Comparison of ENCODE assay signal across 11 mouse cellular contexts in the genomic region with DNA sequence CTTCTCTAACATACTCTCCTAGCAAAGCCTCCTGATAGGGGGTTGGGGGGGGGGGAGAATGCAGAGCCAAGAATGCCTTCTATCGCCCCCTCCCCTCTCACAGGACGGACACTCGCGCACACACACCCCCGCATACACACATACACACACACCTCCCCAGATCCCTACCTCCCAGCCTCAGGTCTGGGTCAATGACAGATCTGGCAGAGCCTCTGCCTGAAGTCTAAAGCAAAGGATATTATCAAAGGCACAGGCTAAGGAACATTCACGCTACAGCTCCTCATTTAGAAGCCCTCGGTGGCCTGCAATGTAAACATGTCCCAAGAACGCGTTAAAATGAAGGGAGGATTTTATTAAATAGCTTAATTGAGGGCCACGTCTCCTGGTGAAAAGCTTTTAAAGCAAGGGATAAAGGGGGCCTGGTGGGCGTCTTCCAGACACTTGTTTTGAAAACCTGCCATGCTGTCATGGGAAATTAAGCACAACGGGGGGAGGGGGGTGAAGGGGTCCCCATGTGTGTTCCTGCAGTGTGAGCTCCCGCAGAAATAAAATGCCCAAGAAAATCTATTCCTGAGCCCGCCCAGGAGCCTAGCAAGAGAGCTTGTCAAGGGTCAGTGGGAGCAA. TPM values are rescaled to one million over a fixed set of nuclear protein-coding genes. Genes with fewer than 3 reads are reported as not detected.
A peak's percentile ranks its signal among the peaks of the same experiment; 100 is the strongest.
DNase-seq lines count a peak whose midpoint lies in the region; ATAC-seq and TF ChIP-seq lines count a peak whose summit lies in the region.
"Had no signal": no experiment of that assay in that cellular context is flagged by ENCODE, and none has a peak within 500 bp of the region (broad histone marks: within the 10 kb centered on the region; RNA-seq: fewer than 3 reads in every experiment).

No protein-coding gene starts in this region.

- H3K4me3 ChIP-seq in heart, embryonic 16.5 days (ENCODE audit: low read length), result no peak overlapping the region
- no peak overlapping the region for H3K4me3 ChIP-seq in midbrain, embryonic 12.5 days
- no peak overlapping the region for H3K4me3 ChIP-seq in midbrain, postnatal 0 days (ENCODE audit: low read depth, low read length)
- H3K4me3 ChIP-seq in hindbrain, embryonic 15.5 days, result no peak overlapping the region
- H3K4me3 ChIP-seq in stomach, embryonic 15.5 days (replicated peaks), result no peak overlapping the region

- H3K27ac ChIP-seq in heart, embryonic 16.5 days (ENCODE audit: low read length), result peak overlapping the region; percentile 8
- no peak overlapping the region for H3K27ac ChIP-seq in midbrain, embryonic 12.5 days (replicated peaks)
- no peak overlapping the region for H3K27ac ChIP-seq in midbrain, postnatal 0 days (ENCODE audit: low read depth, low read length)
- no peak overlapping the region for H3K27ac ChIP-seq in hindbrain, embryonic 15.5 days (replicated peaks)
- H3K27ac ChIP-seq in stomach, embryonic 15.5 days, result 0 out of 2 replicates have a peak overlapping the region, but pooled peaks have one; percentile 18

- H3K36me3 ChIP-seq in heart, embryonic 16.5 days (ENCODE audit: control insufficient read depth, insufficient read depth), result peaks cover 5% of the 10 kb centered on the region
- no peaks in the 10 kb centered on the region for H3K36me3 ChIP-seq in midbrain, embryonic 12.5 days
- H3K36me3 ChIP-seq in midbrain, postnatal 0 days (ENCODE audit: insufficient read depth, low read length), result no peaks in the 10 kb centered on the region
- no peaks in the 10 kb centered on the region for H3K36me3 ChIP-seq in hindbrain, embryonic 15.5 days
- no peaks in the 10 kb centered on the region for H3K36me3 ChIP-seq in stomach, embryonic 15.5 days

- H3K9ac ChIP-seq in heart, embryonic 16.5 days (ENCODE audit: low read length), result peak overlapping the region; percentile 31; the same call in 1 of the 2 replicates
- H3K9ac ChIP-seq in midbrain, embryonic 12.5 days (replicated peaks), result no peak overlapping the region
- H3K9ac ChIP-seq in midbrain, postnatal 0 days (replicated peaks; ENCODE audit: low read length, poor library complexity, severe bottlenecking), result no peak overlapping the region
- H3K9ac ChIP-seq in hindbrain, embryonic 15.5 days, result no peak overlapping the region
- H3K9ac ChIP-seq in stomach, embryonic 15.5 days, result no peak overlapping the region

- peaks cover 44% of the 10 kb centered on the region for H3K4me1 ChIP-seq in heart, embryonic 16.5 days (ENCODE audit: control insufficient read depth, insufficient read depth, low read length)
- peaks cover 25% of the 10 kb centered on the region for H3K4me1 ChIP-seq in midbrain, embryonic 12.5 days
- no peaks in the 10 kb centered on the region for H3K4me1 ChIP-seq in midbrain, postnatal 0 days (ENCODE audit: insufficient read depth, low read length)
- H3K4me1 ChIP-seq in hindbrain, embryonic 15.5 days (replicated peaks), result peaks cover 22% of the 10 kb centered on the region
- H3K4me1 ChIP-seq in stomach, embryonic 15.5 days, result peaks cover 25% of the 10 kb centered on the region

- peaks cover 4% of the 10 kb centered on the region; the same call in 1 of the 2 replicates for H3K9me3 ChIP-seq in heart, embryonic 16.5 days (replicated peaks; ENCODE audit: control insufficient read depth, low read length)
- no peaks in the 10 kb centered on the region for H3K9me3 ChIP-seq in midbrain, embryonic 12.5 days
- H3K9me3 ChIP-seq in midbrain, postnatal 0 days (ENCODE audit: low read length), result no peaks in the 10 kb centered on the region
- H3K9me3 ChIP-seq in hindbrain, embryonic 15.5 days, result no peaks in the 10 kb centered on the region
- no peaks in the 10 kb centered on the region for H3K9me3 ChIP-seq in stomach, embryonic 15.5 days

- 31% methylated on average over 14 of the region's 14 CpGs for WGBS in heart, embryonic 16.5 days
- WGBS in midbrain, embryonic 12.5 days, result 2% methylated on average over 12 of the region's 14 CpGs
- 8% methylated on average over 14 of the region's 14 CpGs for WGBS in midbrain, postnatal 0 days
- 13% methylated on average over 14 of the region's 14 CpGs for WGBS in hindbrain, embryonic 15.5 days
- WGBS in stomach, embryonic 15.5 days, result 21% methylated on average over 14 of the region's 14 CpGs

- H3K27me3 ChIP-seq in heart, embryonic 16.5 days (ENCODE audit: control insufficient read depth, insufficient read depth, low read length), result no peaks in the 10 kb centered on the region
- H3K27me3 ChIP-seq in midbrain, embryonic 12.5 days, result peaks cover 63% of the 10 kb centered on the region
- peaks cover 4% of the 10 kb centered on the region; the same call in 1 of the 2 replicates for H3K27me3 ChIP-seq in midbrain, postnatal 0 days (ENCODE audit: insufficient read depth, low read length)
- H3K27me3 ChIP-seq in hindbrain, embryonic 15.5 days, result 0 out of 2 replicates have a peak, but pooled peaks cover 5% of the 10 kb centered on the region
- H3K27me3 ChIP-seq in stomach, embryonic 15.5 days (replicated peaks), result no peaks in the 10 kb centered on the region

- no peak for ATAC-seq in heart, embryonic 16.5 days (replicated peaks; ENCODE audit: extremely low read depth, insufficient read depth, low FRiP score)
- ATAC-seq in midbrain, embryonic 12.5 days (ENCODE audit: low FRiP score, low read depth), result peak; percentile 38; the same call in 1 of the 2 replicates
- no peak for ATAC-seq in midbrain, postnatal 0 days (ENCODE audit: low FRiP score)
- no peak for ATAC-seq in hindbrain, embryonic 15.5 days (ENCODE audit: low FRiP score, low read depth)
- peak; percentile 57; the same call in 1 of the 2 replicates for ATAC-seq in stomach, embryonic 15.5 days (ENCODE audit: insufficient read depth, low FRiP score, low read depth)

- TF ChIP-seq CTCF in midbrain, postnatal 0 days (IDR thresholded peaks at IDR 0.05), result no peak

- peak overlapping the region; percentile 24 for H3K4me2 ChIP-seq in heart, embryonic 16.5 days (ENCODE audit: low read depth, low read length)
- H3K4me2 ChIP-seq in midbrain, embryonic 12.5 days (replicated peaks), result peak overlapping the region; percentile 37
- H3K4me2 ChIP-seq in midbrain, postnatal 0 days (ENCODE audit: low read depth, low read length, poor library complexity, severe bottlenecking), result no peak overlapping the region
- H3K4me2 ChIP-seq in hindbrain, embryonic 15.5 days, result peak overlapping the region; percentile 4
- no peak overlapping the region for H3K4me2 ChIP-seq in stomach, embryonic 15.5 days

- DNase-seq in heart, adult 9 months (ENCODE audit: low spot score in 2 of 2), result no peak
- no peak for DNase-seq in midbrain, postnatal 0 days (ENCODE audit: low spot score)
- DNase-seq in cerebellum, postnatal 36 days, result no peak
- DNase-seq in layer of hippocampus, postnatal 14 days (ENCODE audit: low spot score in 2 of 2), result no peak
- DNase-seq: cerebellum, adult 9-11 months; right cerebral cortex, postnatal 25 days had no signal

RNA-seq across cellular contexts. Expression of gene Cgnl1, which starts 10.8 kb away (rescaled TPM):
- 25.3 and 29.6 TPM in 2 replicates for polyA plus RNA-seq in heart, embryonic 16.5 days (2015; fragmentation: Nextera tagmentation; extraction: Ambion mirVana)
- 5.6 and 7.0 TPM in 2 replicates for polyA plus RNA-seq in midbrain, embryonic 12.5 days (2016; fragmentation: Nextera tagmentation; extraction: Ambion mirVana)
- 5.7 and 11.2 TPM in 2 replicates for total RNA-seq in midbrain, postnatal 0 days (2014; rRNA removed)
- polyA plus RNA-seq in midbrain, postnatal 0 days (2015; fragmentation: Nextera tagmentation; extraction: Ambion mirVana), result 4.6 and 4.9 TPM in 2 replicates
- polyA plus RNA-seq in hindbrain, embryonic 15.5 days (2015; fragmentation: Nextera tagmentation; extraction: Ambion mirVana), result 6.7 and 7.0 TPM in 2 replicates
- 11.0 and 11.3 TPM in 2 replicates for polyA plus RNA-seq in stomach, embryonic 15.5 days (2015; fragmentation: Nextera tagmentation; extraction: Ambion mirVana)
- total RNA-seq in layer of hippocampus, postnatal 14 days (2021), result 10 to 100 TPM; 10.2 to 14.8 TPM
- total RNA-seq: granulocyte monocyte progenitor cell, adult 5-6 weeks had no signal

Comparison
In these comparisons a context has a peak if more than half of its experiments do, and no peak if none do; other contexts are left out.
1. ATAC-seq: peak in midbrain, embryonic 12.5 days (single experiment) and stomach, embryonic 15.5 days (single experiment); none in heart, embryonic 16.5 days (single experiment), midbrain, postnatal 0 days (single experiment) and hindbrain, embryonic 15.5 days (single experiment).
2. H3K4me2 ChIP-seq: peak in heart, embryonic 16.5 days (single experiment), midbrain, embryonic 12.5 days (single experiment) and hindbrain, embryonic 15.5 days (single experiment); none in midbrain, postnatal 0 days (single experiment) and stomach, embryonic 15.5 days (single experiment).
3. H3K27ac ChIP-seq: peak in heart, embryonic 16.5 days (single experiment) and stomach, embryonic 15.5 days (single experiment); none in midbrain, embryonic 12.5 days (single experiment), midbrain, postnatal 0 days (single experiment) and hindbrain, embryonic 15.5 days (single experiment).